ENCODE assay signal across 7 mouse cellular contexts in the genomic region with DNA sequence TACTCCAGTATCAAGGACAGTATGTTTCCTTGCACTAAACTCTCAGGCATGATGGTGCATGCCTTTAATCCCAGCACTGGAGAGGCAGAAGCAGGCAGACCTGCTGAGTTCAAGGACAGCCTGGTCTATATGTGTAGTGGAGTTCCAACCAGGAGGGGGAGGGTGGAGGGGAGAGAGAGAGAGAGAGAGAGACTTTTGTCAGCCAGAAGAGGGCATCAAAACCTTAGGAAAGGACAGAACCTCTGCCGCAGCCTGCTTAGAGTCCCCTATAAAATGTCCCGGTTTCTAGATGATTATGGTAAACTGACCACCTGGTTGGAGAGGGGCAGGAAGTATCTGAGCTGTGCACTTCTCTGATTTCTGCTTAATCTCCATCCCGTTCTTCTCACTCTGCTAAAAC. TPM values are rescaled to one million over a fixed set of nuclear protein-coding genes. Genes with fewer than 3 reads are reported as not detected.
DNase-seq lines count a peak whose midpoint lies in the region; ATAC-seq and TF ChIP-seq lines count a peak whose summit lies in the region.

No protein-coding gene starts in this region.

- H3K4me2 ChIP-seq in heart, postnatal 0 days (ENCODE audit: low read depth, low read length): no peak overlapping the region

- intact Hi-C loops in left cerebral cortex, adult 2 months (cut with DNase I): loop anchor here (2.0 to 10.0 kb wide), 2 partner anchors 64 to 176 kb away; no protein-coding TSS in a partner anchor

- no peak for TF ChIP-seq POLR2A in small intestine, adult 2 months (IDR thresholded peaks at IDR 0.05; ENCODE audit: low read depth, low read length)

- TF ChIP-seq EP300 in heart, postnatal 0 days (IDR thresholded peaks at IDR 0.05; ENCODE audit: low read depth): no peak

- H3K4me1 ChIP-seq in heart, postnatal 0 days (ENCODE audit: control insufficient read depth, insufficient read depth): no peaks in the 10 kb centered on the region
- H3K4me1 ChIP-seq in small intestine, adult 2 months (ENCODE audit: control insufficient read depth, insufficient read depth, insufficient read length, low read length): peaks cover 12% of the 10 kb centered on the region; the same call in 1 of the 2 replicates

- no peaks in the 10 kb centered on the region for H3K27me3 ChIP-seq in heart, postnatal 0 days (ENCODE audit: control insufficient read depth, insufficient read depth, low read length)
- H3K27me3 ChIP-seq in small intestine, adult 2 months (ENCODE audit: control insufficient read depth, insufficient read depth, low read length): no peaks in the 10 kb centered on the region

- H3K4me3 ChIP-seq in left cerebral cortex, adult 2 months: no peak overlapping the region
- H3K4me3 ChIP-seq in heart, postnatal 0 days (ENCODE audit: low read depth, low read length): no peak overlapping the region
- no peak overlapping the region for H3K4me3 ChIP-seq in small intestine, adult 2 months (ENCODE audit: low read depth, low read length)

- TF ChIP-seq CTCF in left cerebral cortex, adult 2 months (IDR thresholded peaks at IDR 0.05): peak; percentile 40
- peak; percentile 66 for TF ChIP-seq CTCF in heart, postnatal 0 days (IDR thresholded peaks at IDR 0.05; ENCODE audit: low read depth)
- peak; percentile 37; the same call in 1 of the 2 replicates for TF ChIP-seq CTCF in small intestine, adult 2 months (IDR thresholded peaks at IDR 0.05; ENCODE audit: extremely low read depth, insufficient read length, insufficient replicate concordance, low read depth, low read length)

- WGBS in heart, postnatal 0 days: 11% methylated on average over 3 of the region's 3 CpGs
- WGBS in small intestine, adult 2 months: 30% methylated on average over 3 of the region's 3 CpGs

- H3K9me3 ChIP-seq in heart, postnatal 0 days (replicated peaks; ENCODE audit: control insufficient read depth, low read length): no peaks in the 10 kb centered on the region

- no peak for DNase-seq in left cerebral cortex, adult 2 months (ENCODE audit: extremely low spot score in 1 of 2, low spot score in 2 of 2)
- DNase-seq in left cerebral cortex, adult 18-20 months (ENCODE audit: low spot score in 2 of 2): no peak
- DNase-seq in adipocyte (ENCODE audit: low spot score): peak; percentile 26
- DNase-seq in heart, postnatal 0 days (ENCODE audit: low spot score): peak; percentile 55
- no peak for DNase-seq in layer of hippocampus, adult 8-10 months (ENCODE audit: low spot score in 2 of 2)
- DNase-seq in urinary bladder, adult 2 months (ENCODE audit: low spot score): no peak

- H3K9ac ChIP-seq in heart, postnatal 0 days (replicated peaks; ENCODE audit: low read depth, low read length): no peak overlapping the region

- H3K36me3 ChIP-seq in heart, postnatal 0 days (replicated peaks; ENCODE audit: control insufficient read depth, insufficient read depth, low read length): no peaks in the 10 kb centered on the region
- no peaks in the 10 kb centered on the region for H3K36me3 ChIP-seq in small intestine, adult 2 months (ENCODE audit: control insufficient read depth, insufficient read depth, low read length)

- ATAC-seq in heart, postnatal 0 days (ENCODE audit: insufficient read depth, low read depth): peak; percentile 59

- H3K27ac ChIP-seq in left cerebral cortex, adult 2 months: no peak overlapping the region
- H3K27ac ChIP-seq in heart, postnatal 0 days (ENCODE audit: low read depth): no peak overlapping the region
- H3K27ac ChIP-seq in small intestine, adult 2 months (ENCODE audit: insufficient read depth, low read depth, low read length): no peak overlapping the region

RNA-seq across cellular contexts. Expression of a gene that starts 20.1 kb away (rescaled TPM):
- 1 to 10 TPM; 1.9 to 2.0 TPM for total RNA-seq in left cerebral cortex, adult 2 months (2021)
- 1 to 10 TPM in 1 of 2 experiments, under 1 TPM in 1; 0.77 to 1.8 TPM for total RNA-seq in left cerebral cortex, adult 18-20 months (2021)
- total RNA-seq in heart, postnatal 0 days (2014; rRNA removed; ENCODE audit: low replicate concordance): 11.2 and 14.0 TPM in 2 replicates
- polyA plus RNA-seq in heart, postnatal 0 days (2015; fragmentation: Nextera tagmentation; extraction: Ambion mirVana): 7.2 and 8.4 TPM in 2 replicates
- polyA plus RNA-seq in small intestine, adult 2 months (2012; rRNA removed): 1.0 and 1.2 TPM in 2 replicates
- total RNA-seq in layer of hippocampus, adult 8-10 months (2022): 1 to 10 TPM; 1.1 to 2.2 (median 1.4) TPM
- polyA plus RNA-seq in urinary bladder, adult 2 months (2012; rRNA removed): 0.58 and 0.71 TPM in 2 replicates

RNA-seq across cellular contexts. Expression of a gene that starts 46.8 kb away (rescaled TPM):
- total RNA-seq in left cerebral cortex, adult 2 months (2021): 1 to 10 TPM; 7.4 to 8.3 TPM
- 10 to 100 TPM in 1 of 2 experiments, 1 to 10 TPM in 1; 8.7 to 10.4 TPM for total RNA-seq in left cerebral cortex, adult 18-20 months (2021)
- total RNA-seq in heart, postnatal 0 days (2014; rRNA removed; ENCODE audit: low replicate concordance): not detected in 2 replicates
- polyA plus RNA-seq in heart, postnatal 0 days (2015; fragmentation: Nextera tagmentation; extraction: Ambion mirVana): 0.14 and 0.34 TPM in 2 replicates
- 72.1 and 80.3 TPM in 2 replicates for polyA plus RNA-seq in small intestine, adult 2 months (2012; rRNA removed)
- 10 to 100 TPM; 13.1 to 14.7 (median 13.3) TPM for total RNA-seq in layer of hippocampus, adult 8-10 months (2022)
- polyA plus RNA-seq in urinary bladder, adult 2 months (2012; rRNA removed): 0.04 and 0.06 TPM in 2 replicates

Comparison
In these comparisons a context has a peak if more than half of its experiments do, and no peak if none do; other contexts are left out.
1. DNase-seq: peak in adipocyte (single experiment) and heart, postnatal 0 days (single experiment); none in left cerebral cortex, adult 2 months (0 of 2), left cerebral cortex, adult 18-20 months (0 of 2), layer of hippocampus, adult 8-10 months (0 of 2) and urinary bladder, adult 2 months (single experiment).
2. Peak in every context shown above with its lines, with median percentiles within 50 percentile points of each other: CTCF ChIP-seq.